Mouse (Mus musculus) embryo, embryonic 11.5 days (tissue): ENCODE data around the gene Bola1.
A peak's percentile ranks its signal among the peaks of the same experiment; 100 is the strongest.
"Not testable (repeated sequence)": the region's sequence is repeated elsewhere in the genome, so short reads cannot be mapped to it uniquely, and the experiment has no call there.

Experiments
- DNase-seq: peaks from one replicate; pipeline ENCODE4 v3.0.0-alpha.2; 2012; ENCODE audit warnings: low read depth, low spot score

The Bola1 gene

DNA sequence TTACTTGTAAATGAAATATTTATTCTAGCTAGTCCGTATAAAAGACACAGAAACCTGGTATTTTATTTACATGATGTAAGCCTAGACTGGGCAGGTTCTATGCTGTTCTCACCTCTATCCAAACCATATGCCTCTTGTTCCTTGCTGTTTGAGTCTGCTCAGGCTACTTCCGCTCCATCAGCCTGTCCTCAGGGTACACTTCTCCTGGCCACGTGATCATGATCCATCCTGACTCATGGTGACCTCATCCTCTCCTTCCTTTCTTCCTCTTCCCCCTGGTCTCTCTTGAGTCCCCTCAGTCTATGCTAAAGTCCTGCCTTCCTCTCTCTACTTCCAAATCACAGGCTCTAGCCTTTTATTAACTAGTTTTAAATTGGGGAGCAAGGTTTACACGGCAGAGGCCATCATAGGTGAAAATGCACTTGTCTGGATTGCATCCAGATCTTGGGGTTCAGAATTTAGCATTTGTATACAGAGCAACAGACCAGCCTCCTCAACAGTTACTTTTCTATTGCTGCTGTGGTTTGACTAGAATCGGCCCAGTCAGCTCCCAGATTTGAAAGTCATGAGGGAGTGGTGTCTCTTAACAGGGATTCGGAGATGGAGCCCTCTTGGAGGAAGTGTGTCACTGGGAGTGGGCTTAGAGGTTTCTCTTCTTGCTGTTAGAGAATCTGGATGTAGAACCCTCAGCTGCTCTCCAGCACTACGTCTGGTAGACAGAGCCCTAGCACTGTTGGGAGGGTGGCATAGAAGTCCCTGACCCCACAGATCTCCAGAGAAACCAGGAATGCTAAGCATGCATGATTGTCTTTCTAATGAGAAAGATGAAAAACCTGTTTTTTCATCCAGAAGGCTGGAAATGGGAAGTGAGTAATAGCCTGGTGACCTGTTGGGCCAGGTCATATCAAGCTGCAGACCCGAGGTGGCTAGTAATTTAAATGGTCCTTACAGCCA lies 7.5 kb upstream of the Bola1 start:
- DNase-seq, result no peak

DNA sequence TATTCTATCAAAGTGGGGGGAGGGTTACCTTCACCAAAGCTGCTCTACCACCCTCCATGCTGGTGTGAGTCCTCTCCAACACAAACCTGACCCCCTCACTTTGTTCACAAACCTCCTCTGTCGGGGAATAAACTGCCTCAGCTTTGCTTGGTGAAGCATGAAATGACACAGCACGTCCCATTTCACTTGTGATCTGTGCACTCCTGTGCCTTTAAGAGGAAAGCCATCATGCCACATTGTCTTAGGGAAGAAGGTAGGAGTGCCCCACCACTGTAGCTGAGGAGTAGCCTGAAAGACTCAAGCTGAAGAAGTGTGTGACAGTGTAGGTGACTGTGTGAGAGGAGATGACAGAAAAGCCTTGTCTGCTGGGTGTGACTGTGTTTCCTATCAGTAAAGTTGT lies 5.9 kb upstream of the Bola1 start:
- DNase-seq, result no peak

DNA sequence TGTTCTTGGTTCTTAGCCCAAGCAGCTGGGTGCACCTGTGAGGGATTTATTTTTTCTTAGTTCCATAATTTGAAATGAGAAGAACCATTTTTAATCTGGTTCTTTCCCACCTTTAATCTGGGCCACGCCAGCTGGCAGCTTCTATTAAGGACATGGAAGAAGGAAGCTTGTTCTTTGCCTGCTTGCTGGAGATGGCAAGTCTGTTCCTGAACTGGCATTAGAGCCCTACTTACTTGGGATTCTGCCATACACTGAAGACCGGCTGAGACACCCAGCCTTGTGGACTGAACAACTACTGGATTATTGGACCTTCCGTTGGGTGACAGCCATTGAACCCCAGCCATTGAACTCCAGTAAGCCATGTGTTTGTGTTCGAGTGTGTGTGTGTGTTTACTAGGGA lies 3.3 kb upstream of the Bola1 start:
- DNase-seq, result no peak

DNA sequence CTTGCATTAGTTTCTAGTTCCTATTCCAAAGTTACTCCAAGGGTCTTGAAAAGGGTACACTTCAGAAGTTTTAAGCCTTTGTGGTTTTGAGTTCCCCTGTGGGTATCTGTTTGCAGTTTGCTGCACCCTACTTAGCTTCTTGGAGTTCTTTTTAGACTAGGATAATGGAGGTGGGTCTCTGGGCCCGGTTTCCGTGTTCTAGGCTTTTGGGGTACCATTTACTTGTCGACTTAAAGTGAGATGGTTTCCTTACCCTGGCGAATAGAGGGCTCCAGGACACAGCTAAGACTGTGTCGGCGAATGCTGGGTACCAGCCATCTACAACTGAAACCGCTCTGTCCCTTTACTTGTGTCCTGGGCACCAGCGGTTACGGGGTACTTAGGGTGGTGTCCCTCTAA lies 2.1 kb upstream of the Bola1 start:
- no peak for DNase-seq

DNA sequence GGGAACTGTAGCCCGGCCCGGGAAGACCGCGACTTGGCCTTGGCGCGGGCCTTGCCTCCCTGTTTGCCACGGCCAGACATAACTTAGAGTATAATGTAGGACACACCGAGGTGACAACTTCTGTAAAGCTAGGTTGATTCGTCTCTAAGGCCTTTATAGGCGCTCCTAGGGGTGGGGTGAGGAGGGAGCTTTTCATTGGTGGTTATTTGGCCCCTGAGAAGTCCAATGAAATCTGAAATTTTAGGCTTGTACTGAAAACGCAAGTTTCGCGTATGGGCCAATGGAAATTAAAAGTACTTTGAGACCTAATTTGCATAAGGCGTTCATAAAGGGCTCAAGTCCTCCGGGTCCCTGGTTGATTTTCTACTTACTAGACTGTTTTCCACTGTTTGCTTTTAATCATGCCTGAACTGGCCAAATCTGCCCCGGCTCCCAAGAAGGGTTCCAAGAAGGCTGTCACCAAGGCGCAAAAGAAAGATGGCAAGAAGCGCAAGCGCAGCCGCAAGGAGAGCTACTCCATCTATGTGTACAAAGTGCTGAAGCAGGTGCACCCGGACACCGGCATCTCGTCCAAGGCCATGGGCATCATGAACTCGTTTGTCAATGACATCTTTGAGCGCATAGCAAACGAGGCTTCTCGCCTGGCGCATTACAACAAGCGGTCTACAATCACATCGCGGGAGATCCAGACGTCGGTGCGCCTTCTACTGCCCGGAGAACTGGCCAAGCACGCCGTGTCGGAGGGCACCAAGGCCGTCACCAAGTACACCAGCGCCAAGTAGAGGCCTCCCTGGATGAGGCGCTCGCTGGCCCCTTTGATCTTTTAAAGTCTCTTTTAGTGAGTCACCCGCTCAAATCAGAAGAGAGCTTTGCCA lies 1.5 kb upstream of the Bola1 start, which contains the start of the genes Hist2h2ac and Hist2h2be:
Gene Hist2h2ac (minus strand): TSS at position 116 of the 875 bp plus-strand sequence.
Gene Hist2h2be (plus strand): TSS at position 355 of the 875 bp plus-strand sequence.
- DNase-seq, result peak; percentile 85

DNA sequence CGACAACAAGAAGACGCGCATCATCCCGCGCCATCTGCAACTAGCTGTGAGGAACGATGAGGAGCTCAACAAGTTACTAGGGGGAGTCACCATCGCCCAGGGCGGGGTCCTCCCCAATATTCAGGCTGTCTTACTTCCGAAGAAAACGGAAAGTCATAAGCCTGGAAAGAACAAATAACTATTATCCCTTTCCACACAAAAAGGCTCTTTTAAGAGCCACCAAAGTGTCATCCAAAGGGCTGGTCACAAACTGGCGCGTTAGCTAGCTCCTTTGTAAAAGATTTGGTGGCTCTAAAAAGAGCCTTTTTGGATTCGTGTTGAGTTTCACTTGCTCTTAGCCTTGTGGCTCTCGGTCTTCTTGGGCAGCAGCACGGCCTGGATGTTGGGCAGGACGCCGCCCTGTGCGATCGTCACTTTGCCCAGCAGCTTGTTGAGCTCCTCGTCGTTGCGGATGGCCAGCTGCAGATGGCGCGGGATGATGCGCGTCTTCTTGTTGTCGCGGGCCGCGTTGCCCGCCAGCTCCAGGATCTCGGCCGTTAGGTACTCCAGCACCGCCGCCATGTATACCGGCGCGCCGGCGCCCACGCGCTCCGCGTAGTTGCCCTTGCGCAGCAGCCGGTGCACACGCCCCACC lies 739 bp upstream of the Bola1 start:
- DNase-seq, result not testable (repeated sequence)

DNA sequence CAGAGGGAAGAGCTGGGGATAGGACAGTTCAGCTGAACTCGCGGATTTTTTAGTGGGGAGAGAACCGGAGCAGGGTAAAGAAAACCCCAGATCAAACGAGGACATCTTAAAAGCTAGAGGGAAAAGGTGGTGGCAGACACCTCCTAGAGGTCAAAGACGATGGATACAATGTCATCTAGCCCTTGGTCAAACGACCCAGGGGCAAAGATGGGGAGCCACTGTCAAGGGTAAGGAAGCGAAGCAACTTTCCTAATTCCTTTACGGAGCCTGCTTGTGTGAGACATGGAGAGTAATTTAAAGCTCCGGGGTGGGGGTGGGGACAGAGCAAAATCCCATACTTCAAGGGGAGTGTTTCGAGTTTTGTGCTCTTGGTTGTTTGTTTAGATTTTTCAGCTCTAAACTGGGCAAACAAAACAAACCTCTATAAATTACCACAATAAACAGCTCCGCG lies 293 bp downstream of the Bola1 start:
- no peak for DNase-seq

DNA sequence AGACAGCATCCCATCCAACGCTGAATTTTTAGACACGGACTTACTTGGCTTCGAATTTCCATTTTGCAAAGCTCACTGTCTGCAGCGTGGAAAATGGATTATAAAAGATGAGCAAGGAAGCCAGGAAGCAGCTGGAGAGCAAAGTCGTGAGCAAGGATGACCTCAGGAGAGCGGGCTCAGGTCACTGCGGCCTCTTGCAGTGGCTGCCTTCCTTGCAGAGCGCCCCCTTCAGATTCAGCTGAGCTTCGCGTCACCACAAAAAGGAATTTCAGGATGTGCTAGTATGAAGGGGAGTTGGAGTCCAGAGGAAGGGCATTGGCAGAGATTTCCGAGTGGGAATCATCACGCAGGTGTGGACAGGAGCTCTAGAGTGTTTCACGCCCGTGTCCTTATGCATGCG lies 10.3 kb downstream of the Bola1 start:
- DNase-seq, result no peak

DNA sequence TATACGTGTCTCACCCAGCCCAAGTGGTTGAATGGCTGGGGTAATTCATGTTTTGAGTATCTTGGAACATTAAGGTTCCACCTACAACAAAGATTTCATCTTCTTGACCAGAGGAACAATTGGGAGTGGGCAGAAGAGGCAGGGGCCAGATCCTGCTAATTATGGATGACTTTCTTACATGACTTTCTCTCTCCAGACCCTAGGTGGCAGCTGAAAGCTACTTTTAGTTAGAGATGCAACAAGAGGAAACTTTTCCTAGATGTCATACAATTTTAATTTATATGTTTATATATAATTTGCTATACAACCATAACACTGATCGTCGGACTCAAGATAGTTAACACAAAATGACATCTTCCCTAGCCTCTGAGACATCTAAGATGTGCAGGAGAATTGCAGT lies 11.7 kb downstream of the Bola1 start:
- DNase-seq, result no peak

DNA sequence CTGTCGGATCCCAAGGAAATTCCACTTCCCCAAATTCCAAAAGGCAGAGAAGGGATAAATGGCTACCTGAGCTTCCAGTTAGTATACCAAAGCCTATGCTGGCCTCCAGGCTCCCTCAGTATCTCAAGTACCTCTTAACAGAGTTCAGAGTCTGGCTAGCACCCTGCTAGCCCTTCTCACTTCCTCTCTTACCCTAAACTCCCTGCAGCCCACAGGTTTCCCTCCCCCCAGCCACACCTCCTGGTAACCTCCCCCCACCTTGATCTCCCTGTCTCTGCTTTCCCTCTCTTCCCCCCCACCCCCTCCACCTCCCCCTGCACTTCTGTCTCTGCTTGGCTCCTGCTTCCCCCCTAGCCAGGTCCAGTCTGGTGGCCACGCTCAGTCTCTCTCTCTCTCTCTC lies 19.8 kb downstream of the Bola1 start:
- DNase-seq, result no peak

DNA sequence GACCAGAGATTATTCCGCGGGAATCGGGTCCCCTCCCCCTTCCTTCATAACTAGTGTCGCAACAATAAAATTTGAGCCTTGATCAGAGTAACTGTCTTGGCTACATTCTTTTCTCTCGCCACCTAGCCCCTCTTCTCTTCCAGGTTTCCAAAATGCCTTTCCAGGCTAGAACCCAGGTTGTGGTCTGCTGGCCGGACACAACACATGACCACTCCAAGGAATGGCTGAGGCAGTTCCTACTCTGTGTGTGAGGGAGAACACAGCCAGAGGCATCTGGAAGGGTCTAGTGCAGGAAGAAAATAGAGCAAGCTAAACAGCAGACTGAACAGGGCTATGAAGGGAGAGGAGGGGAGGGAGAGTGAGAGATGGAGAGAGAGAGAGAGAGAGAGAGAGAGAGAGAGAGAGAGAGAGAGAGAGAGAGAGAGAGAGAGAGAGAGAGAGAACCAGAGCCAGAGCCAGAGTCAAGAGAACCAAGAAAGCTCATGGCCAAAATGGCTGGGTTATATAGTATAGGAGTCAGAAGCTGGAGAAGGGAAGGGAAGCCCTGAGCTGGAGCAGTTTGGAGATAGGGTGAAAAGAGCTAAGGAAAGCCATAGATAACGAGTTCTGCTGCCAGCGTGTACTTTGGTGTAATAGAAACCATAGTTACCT lies 20.8 kb downstream of the Bola1 start:
- not testable (repeated sequence) for DNase-seq

DNA sequence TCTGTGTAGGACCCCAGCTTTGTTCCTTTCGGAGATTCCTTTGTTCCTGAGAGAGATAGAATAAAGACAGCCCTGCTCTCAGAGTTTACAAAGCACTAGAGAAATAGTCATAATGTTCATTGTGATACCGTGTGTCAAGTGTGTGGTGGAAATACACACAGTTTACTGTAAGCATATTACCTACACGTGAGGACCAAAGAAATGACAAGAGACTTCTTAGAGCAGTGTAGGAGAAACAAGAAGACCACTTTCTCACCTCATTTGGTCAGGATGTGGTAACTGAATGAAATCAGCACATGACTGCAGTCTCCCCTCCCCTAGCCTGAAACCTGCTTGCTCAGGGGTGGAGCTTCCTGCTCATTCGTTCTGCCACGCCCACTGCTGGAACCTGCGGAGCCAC lies 21.3 kb downstream of the Bola1 start:
- DNase-seq, result no peak

DNA sequence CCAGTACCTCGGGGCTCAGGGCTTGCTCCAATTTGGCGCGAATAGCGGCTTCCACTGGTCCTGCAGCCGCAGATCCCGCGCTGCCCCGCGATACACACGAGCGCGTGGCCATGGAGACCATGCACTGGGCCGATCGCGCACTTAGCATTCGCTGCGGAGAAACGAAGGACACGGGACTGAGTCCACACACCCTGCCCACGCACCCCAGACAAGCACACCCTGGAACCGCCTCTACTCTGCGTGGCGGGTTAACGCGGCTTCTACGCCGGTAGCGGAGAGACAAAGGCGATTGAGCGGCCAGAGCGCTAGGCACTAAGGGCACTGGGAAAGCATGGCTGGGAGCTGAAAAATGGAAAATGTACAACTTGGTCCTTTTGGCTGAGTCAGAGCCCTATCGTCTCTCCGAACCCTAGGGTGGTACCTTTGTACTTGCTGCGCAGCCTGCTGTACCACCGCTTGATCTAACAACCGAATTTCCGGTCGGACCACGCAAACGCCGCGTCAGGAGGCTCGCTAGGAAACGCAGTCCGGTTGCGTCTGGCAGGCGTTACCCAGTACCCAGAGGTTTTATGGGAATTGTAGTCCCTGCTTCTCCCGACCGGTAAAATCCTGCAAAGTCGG lies 22.3 kb downstream of the Bola1 start:
- peak; percentile 85 for DNase-seq

DNA sequence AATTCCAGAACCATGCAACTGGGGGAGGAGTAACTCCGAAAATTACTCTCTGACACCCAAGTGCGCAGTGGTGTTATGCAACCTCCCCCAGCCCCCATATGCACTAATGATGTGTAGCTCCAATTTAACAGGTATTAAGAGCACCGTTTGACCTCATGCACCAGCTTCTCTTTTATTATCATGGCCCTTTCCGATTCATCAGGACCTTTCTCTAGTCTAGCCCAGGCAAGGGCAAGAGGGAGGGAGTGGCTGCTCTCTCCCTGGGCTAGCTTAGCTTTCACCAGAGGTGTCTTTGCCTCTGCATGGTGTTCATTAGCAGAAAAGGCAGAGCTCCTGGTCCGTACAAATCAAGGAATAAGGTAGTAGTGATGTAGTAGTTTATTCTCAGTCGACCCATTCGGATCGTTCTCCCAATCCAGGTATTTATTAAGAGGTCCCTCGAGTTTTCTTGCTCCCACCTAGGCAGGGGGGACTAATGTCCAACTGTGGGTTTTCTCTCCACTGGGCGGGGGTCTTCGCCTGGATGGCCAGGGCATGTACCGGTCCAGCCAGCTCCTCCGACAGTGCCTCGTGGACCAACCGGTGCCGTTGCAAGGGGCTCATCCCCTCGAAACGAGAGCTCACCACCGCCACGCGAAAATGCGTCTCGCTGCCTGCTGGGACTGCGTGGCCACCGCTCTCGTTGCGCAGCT lies 22.9 kb downstream of the Bola1 start:
- no peak for DNase-seq

DNA sequence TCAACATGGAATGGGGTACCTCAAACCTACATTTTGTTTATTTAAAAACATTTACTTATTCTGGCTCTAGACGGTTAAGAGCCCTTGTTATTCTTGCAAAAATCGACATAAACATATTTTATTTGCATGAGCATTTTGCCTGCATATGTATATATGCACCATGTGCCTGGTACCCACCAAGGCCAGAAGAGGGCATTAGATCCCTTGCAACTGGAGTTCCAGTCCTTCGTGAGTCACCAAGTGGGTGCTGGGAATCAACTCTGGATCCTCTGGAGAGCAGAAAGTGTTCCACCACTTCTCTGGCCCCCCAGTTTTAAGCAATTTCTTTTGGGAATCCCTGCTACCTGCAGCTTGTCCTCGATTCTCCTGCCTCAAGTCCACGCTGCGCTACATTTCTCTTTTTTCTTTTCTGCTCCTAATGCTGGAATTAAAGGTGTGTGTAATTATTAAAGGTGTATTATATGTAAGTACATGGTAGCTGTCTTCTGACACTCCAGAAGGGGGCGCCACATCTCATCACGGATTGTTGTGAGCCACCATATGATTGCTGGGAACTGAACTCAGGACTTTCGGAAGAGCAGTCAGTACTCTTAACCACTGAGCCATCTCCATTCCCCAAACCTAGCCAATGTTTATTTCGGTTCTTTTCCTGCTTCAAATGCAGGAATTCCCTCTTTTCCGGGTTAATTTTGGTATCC lies 23.7 kb downstream of the Bola1 start:
- DNase-seq, result no peak

DNA sequence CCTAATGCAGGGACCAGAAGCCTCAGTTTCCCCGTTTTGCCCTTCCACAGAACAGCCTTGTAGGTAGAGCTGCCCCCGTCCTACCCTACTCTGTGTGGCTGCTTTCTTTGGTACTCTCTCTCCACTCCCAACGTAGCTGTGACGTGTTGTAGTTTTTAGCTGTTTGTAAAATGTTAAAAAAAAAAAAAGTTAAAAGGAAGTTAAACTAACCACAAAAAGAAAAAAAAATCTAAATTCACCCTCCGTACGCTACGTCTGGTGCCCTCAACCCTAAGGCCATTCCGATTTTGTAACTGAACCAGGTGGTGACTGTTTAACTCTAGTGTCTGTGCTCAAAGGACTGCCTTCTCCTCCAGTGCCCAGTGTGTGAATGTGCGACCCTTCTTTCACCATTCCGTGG lies 24.5 kb downstream of the Bola1 start:
- DNase-seq, result no peak

DNA sequence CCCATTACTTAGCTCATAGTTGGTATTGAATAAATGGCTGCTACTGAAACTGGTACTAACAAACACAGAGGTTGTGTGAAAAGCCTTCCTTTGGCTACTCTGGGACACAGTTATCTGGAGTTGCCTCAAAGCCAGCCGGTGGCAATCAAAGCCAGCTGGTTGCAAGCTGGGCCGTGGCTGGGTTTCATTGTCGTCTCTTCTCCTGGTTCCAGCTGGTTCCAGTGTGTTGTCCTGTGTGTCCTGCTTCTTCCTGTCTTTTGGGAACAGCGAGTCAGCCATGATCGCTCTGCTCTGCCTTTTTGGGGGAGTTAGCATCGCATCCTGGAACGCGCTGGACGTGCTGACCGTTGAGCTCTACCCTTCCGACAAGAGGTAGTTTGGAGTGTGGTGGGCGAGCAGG lies 26.5 kb downstream of the Bola1 start:
- no peak for DNase-seq

DNA sequence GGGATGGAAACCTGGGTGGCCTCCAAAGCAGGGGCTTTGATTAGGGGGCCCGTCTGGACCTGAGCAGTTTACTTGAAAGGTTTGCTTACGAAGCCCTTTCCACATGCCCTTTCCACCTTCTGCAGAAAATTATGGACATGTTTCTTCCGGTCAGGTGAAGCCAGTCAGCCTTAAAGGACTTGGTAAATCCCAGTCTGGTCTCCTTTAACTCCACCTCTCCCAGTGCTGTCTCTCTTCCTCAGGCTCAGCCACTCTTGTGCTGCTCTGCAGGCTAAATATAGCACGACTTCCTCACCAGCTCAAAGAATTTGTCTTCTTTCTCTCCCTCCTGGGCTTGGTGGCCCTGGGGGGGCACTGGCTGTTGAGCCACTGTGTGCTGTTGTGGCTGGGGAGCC lies 37.1 kb downstream of the Bola1 start:
- no peak for DNase-seq

DNA sequence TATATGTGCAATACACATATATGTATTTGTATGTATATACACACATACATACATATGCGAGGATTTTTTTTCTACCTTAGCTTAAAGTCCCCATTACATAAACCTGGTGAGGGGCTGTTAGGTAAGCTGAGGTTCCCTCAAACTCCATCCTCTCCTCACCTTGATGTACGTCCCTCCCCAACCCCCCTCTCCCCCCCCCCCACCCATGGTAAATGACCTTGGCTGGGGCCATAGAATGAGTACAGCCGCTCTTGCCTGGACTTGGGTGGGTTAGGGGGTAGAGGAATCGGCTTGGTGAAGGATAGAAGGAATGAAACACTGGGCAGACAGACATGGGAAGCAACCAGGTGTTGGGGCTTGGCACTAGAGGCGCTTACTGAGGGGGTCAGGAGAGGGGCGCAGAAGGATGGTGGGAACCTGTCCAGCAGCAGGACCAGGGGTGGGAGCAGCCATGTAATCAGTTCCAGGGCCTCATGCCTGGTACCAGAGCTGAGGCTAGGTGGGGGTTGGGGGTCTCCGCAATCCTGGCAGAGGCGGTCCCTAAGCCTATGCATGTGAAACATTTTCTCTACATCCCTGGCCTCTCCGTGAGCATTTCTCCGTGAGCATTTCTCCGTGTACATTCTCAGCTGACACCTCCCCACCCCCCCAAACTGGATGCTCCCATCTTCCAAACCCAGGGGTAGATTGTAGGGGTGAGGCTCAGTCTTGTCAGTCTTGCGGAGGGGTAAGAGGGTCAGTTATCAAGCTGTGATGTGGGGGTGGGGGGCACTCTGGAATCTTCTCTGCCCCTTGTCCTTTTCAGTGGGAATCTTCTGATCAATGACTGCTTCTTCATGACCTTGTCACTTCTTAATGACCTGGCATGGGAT lies 37.8 kb downstream of the Bola1 start:
- no peak for DNase-seq
